In genomic region chr14:34490965-34491364, GRCm38 (mm10) we compare ENCODE assay signal across 27 mouse cellular contexts. TPM values are rescaled to one million over a fixed set of nuclear protein-coding genes. Genes with fewer than 3 reads are reported as not detected.
"Had no signal": no experiment of that assay in that cellular context is flagged by ENCODE, and none has a peak within 500 bp of the region (broad histone marks: within the 10 kb centered on the region; RNA-seq: fewer than 3 reads in every experiment).

No protein-coding gene starts in this region.

- H3K4me2 ChIP-seq: lung, embryonic 14.5 days; midbrain, embryonic 12.5 days; neural tube, embryonic 13.5 days; neural tube, embryonic 15.5 days had no signal

- DNase-seq: lung, adult 18-20 months; lung, embryonic 14.5 days; lung, postnatal 10 days; lung, postnatal 4 days; midbrain, embryonic 14.5 days; retina, postnatal 1 day; right cerebral cortex, adult 18-20 months; right cerebral cortex, postnatal 25 days; right cerebral cortex, postnatal 4 days; spleen, adult 18-20 months; thymus, adult 18-20 months; thymus, postnatal 14 days; thymus, postnatal 36 days had no signal

- H3K9ac ChIP-seq: lung, embryonic 14.5 days; midbrain, embryonic 12.5 days; neural tube, embryonic 13.5 days; neural tube, embryonic 15.5 days had no signal

- H3K4me1 ChIP-seq: midbrain, embryonic 12.5 days had no signal

- H3K27me3 ChIP-seq: midbrain, embryonic 12.5 days; neural tube, embryonic 13.5 days; neural tube, embryonic 15.5 days had no signal

- H3K27ac ChIP-seq: midbrain, embryonic 10.5 days; midbrain, embryonic 12.5 days; neural tube, embryonic 13.5 days; neural tube, embryonic 15.5 days had no signal

- H3K9me3 ChIP-seq: midbrain, embryonic 10.5 days; midbrain, embryonic 12.5 days; neural tube, embryonic 13.5 days; neural tube, embryonic 15.5 days had no signal

- H3K4me3 ChIP-seq: midbrain, embryonic 10.5 days; midbrain, embryonic 12.5 days; myocyte; neural tube, embryonic 13.5 days; neural tube, embryonic 15.5 days had no signal

- H3K36me3 ChIP-seq: midbrain, embryonic 10.5 days; midbrain, embryonic 12.5 days; neural tube, embryonic 13.5 days; neural tube, embryonic 15.5 days had no signal

- ATAC-seq: midbrain, embryonic 16.5 days had no signal

RNA-seq across cellular contexts. Expression of gene Bmpr1a, which starts 12.2 kb away (rescaled TPM):
- total RNA-seq: megakaryocyte-erythroid progenitor cell, adult 5-6 weeks had no signal

RNA-seq across cellular contexts. Expression of gene 9230112D13Rik, which starts 31.6 kb away (rescaled TPM):
- total RNA-seq: megakaryocyte, adult 5-6 weeks; megakaryocyte-erythroid progenitor cell, adult 5-6 weeks had no signal
- polyA plus RNA-seq: lung, embryonic 14.5 days; lung, embryonic 16.5 days; midbrain, embryonic 10.5 days; midbrain, embryonic 12.5 days; midbrain, embryonic 14.5 days; midbrain, embryonic 16.5 days; myocyte; neural tube, embryonic 11.5 days; neural tube, embryonic 13.5 days; neural tube, embryonic 15.5 days; small intestine, adult 2 months; stomach, embryonic 14.5 days; stomach, embryonic 16.5 days; thymus, postnatal 0 days had no signal
